Mouse (Mus musculus) regulatory T cell (primary cell): ENCODE results near the gene Lmo3.

Experiments used
- in situ Hi-C: fragments of 300-600 bp; cut with MboI, MseI; formaldehyde crosslinking; loops from one replicate; pipeline ENCODE4 v1.15.1; 2025; ENCODE audit warnings: high pct_unique_total_duplicates

Lmo3 gene

GRCm38 (mm10) chr6:138581734-138582505 is at the start of gene Lmo3:
TSS of gene Lmo3 (minus strand) at chr6:138581968.
- in situ Hi-C loops: no loop called here

- in situ Hi-C loops: no loop called here
Measured at GRCm38 (mm10) chr6:138620786-138621185, 39.0 kb upstream of the Lmo3 start.

- in situ Hi-C loops: no loop called here
Measured at GRCm38 (mm10) chr6:138618396-138618795, 36.6 kb upstream of the Lmo3 start.

GRCm38 (mm10) chr6:138597016-138597415 is 15.2 kb upstream of the Lmo3 start:
- in situ Hi-C loops: no loop called here

- in situ Hi-C loops: no loop called here
Measured at GRCm38 (mm10) chr6:138595991-138596698, 14.4 kb upstream of the Lmo3 start.

- in situ Hi-C loops: no loop called here
Measured at GRCm38 (mm10) chr6:138583314-138583713, 1.5 kb upstream of the Lmo3 start.

GRCm38 (mm10) chr6:138582506-138583000 is 785 bp upstream of the Lmo3 start:
- in situ Hi-C loops: no loop called here

- in situ Hi-C loops: no loop called here
Measured at GRCm38 (mm10) chr6:138580491-138581076, 1.2 kb downstream of the Lmo3 start.

- in situ Hi-C loops: no loop called here
Measured at GRCm38 (mm10) chr6:138563416-138563815, 18.4 kb downstream of the Lmo3 start.

- in situ Hi-C loops: no loop called here
Measured at GRCm38 (mm10) chr6:138552144-138552543, 29.6 kb downstream of the Lmo3 start.

- in situ Hi-C loops: no loop called here
Measured at GRCm38 (mm10) chr6:138534879-138535278, 46.9 kb downstream of the Lmo3 start.

- in situ Hi-C loops: no loop called here
Measured at GRCm38 (mm10) chr6:138506642-138507041, 75.1 kb downstream of the Lmo3 start.

GRCm38 (mm10) chr6:138503946-138504345 is 77.8 kb downstream of the Lmo3 start:
- in situ Hi-C loops: no loop called here

- in situ Hi-C loops: no loop called here
Measured at GRCm38 (mm10) chr6:138482834-138483233, 98.9 kb downstream of the Lmo3 start.

- in situ Hi-C loops: no loop called here
Measured at GRCm38 (mm10) chr6:138477611-138478010, 104.2 kb downstream of the Lmo3 start.

- in situ Hi-C loops: loop anchor here (25.0 kb wide), 1 partner anchor 1107 kb away; no protein-coding TSS in a partner anchor
Measured at GRCm38 (mm10) chr6:138469204-138469603, 112.6 kb downstream of the Lmo3 start.

- in situ Hi-C loops: no loop called here
Measured at GRCm38 (mm10) chr6:138444515-138445048, 137.2 kb downstream of the Lmo3 start.

GRCm38 (mm10) chr6:138437351-138437750 is 144.4 kb downstream of the Lmo3 start:
- in situ Hi-C loops: no loop called here

GRCm38 (mm10) chr6:138436813-138437212 is 145.0 kb downstream of the Lmo3 start:
- in situ Hi-C loops: no loop called here

- in situ Hi-C loops: no loop called here
Measured at GRCm38 (mm10) chr6:138427394-138427793, 154.4 kb downstream of the Lmo3 start.

GRCm38 (mm10) chr6:138426894-138427293 is 154.9 kb downstream of the Lmo3 start:
- in situ Hi-C loops: no loop called here
